Mouse (Mus musculus): ENCODE results near the gene Ralgapa2. TPM values are rescaled to one million over a fixed set of nuclear protein-coding genes. Genes with fewer than 3 reads are reported as not detected.

The Ralgapa2 gene
- polyA plus RNA-seq, 1 experiment from 2014 or later, result 6.5 TPM

DNA sequence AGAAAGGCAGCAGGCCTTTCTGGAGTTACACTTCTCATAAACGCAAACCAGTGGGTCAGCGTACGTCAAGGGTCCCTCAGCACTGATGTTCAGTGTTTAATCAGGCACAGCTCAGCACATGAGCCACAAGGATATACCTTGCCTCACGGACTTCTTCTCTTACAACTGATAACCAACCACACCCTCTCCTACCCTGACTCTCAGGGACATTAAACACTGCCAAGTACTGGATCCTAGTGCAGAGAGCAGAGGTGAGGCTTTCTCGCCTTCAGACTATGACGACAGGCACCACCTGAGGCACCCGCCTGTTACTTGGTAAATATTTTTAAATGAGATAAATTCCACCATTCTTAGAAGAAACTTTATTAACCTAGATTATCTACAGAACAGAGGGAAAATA is 85.8 kb downstream of the Ralgapa2 start:
- Histone ChIP-seq H3K4me1 (no peaks in the 10 kb centered on the region), H3K4me3 (no peak overlapping the region), H3K36me3 (peaks cover 35% of the 10 kb centered on the region), H3K4me2 (no peak overlapping the region), H3K27ac (replicated peaks) (no peak overlapping the region), H3K9me3 (no peaks in the 10 kb centered on the region), H3K27me3 (replicated peaks) (no peaks in the 10 kb centered on the region), H3K9ac (no peak overlapping the region)
- WGBS, result 76% methylated on average over 7 of the region's 7 CpGs
- no peak for ATAC-seq (ENCODE audit: extremely low read depth, insufficient number of reproducible peaks, low FRiP score, low TSS enrichment)

DNA sequence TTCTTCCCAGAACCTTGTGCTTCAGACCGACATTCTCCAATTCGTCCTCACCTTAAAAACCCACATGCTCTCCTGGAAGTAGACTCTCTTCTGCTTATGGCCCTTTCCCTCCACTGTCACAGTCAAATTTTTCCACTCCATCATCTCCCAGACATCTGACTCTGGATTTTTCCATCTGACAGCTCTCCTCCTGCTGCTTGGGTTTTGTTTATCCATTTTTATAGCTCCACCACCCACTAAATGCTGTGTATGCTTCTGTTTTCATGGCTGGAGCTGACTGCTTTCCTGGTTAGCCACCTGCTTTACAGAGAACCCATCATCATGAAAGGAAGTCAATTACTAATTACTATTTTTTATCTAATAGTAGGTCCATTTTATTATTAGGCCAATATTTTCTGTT is 86.9 kb downstream of the Ralgapa2 start:
- Histone ChIP-seq H3K27me3 (replicated peaks) (no peaks in the 10 kb centered on the region), H3K9me3 (no peaks in the 10 kb centered on the region), H3K4me3 (no peak overlapping the region), H3K4me2 (no peak overlapping the region), H3K27ac (replicated peaks) (no peak overlapping the region), H3K4me1 (no peaks in the 10 kb centered on the region), H3K9ac (no peak overlapping the region), H3K36me3 (peaks cover 34% of the 10 kb centered on the region)
- WGBS, result 66% methylated on average over 2 of the region's 2 CpGs
- no peak for ATAC-seq (ENCODE audit: extremely low read depth, insufficient number of reproducible peaks, low FRiP score, low TSS enrichment)

DNA sequence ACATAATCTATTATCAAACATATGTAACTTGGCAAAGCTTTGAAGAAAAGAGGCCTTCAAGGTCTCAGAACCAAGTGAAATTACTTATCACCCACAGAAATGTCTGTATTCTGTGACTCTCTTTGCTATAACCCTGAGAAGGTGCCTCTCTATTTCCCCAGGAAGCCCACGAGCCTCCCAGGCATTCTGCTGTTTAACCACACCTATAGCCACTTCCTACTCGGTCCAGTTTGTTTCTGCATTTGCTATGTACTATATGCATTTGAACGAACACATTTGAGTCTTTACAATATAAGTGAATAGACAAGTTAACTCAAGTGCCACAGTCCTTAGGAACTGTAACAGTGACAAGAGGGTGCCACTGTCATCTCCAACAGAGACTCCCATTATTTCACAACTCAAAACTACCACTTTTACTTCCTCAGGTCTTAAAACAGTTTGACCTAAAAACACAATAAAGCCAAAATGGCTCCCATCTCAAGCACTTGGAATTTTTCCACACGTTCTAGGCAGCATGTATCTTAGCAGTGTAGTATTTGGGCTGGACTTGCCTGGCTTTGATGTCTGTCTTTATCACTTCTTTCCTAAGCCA is 88.3 kb downstream of the Ralgapa2 start:
- Histone ChIP-seq H3K4me3 (no peak overlapping the region), H3K9me3 (no peaks in the 10 kb centered on the region), H3K4me2 (no peak overlapping the region), H3K9ac (no peak overlapping the region), H3K27ac (replicated peaks) (no peak overlapping the region), H3K36me3 (peaks cover 20% of the 10 kb centered on the region), H3K27me3 (replicated peaks) (no peaks in the 10 kb centered on the region), H3K4me1 (no peaks in the 10 kb centered on the region)
- WGBS, result 69% methylated on average over 4 of the region's 4 CpGs
- no peak for ATAC-seq (ENCODE audit: extremely low read depth, insufficient number of reproducible peaks, low FRiP score, low TSS enrichment)

DNA sequence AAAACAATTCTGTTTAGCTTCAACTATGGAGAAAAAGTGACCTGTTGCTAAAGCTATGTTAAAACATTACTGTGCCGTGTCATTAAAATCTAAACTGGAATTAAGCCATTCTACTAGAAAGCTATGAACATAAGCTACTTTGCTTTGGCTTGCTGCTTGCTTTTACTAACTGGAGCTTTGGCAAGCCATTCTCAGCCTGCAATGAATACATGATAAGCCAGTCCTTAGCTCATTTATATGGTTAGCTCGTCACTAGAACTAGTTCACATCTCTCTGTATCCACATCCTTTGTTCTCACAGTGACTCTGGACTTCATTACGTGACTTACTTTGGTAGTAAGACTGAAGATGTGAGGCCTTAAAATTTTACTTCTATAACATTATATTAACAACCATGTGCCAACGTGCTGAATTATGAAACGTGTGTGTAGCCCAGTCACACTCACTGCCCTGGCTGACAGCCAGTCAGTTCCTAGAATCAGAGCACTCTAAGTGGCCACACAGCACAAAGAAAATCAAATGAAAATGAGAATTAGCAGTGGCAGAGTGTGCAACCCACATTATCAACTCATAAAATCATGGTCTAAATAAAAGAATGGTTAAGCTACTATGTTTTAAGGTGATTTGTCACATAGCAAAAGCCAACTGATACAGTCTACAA is 89.0 kb downstream of the Ralgapa2 start:
- ATAC-seq (ENCODE audit: extremely low read depth, insufficient number of reproducible peaks, low FRiP score, low TSS enrichment), result no peak
- H3K36me3 ChIP-seq, result peaks cover 21% of the 10 kb centered on the region
- WGBS, result 75% methylated on average over 5 of the region's 5 CpGs
- H3K4me1 ChIP-seq, result no peaks in the 10 kb centered on the region
- no peak overlapping the region for H3K4me3 ChIP-seq
- no peak overlapping the region for H3K4me2 ChIP-seq
- H3K9ac ChIP-seq, result no peak overlapping the region
- no peak overlapping the region for H3K27ac ChIP-seq (replicated peaks)
- H3K27me3 ChIP-seq (replicated peaks), result no peaks in the 10 kb centered on the region
- H3K9me3 ChIP-seq, result no peaks in the 10 kb centered on the region

DNA sequence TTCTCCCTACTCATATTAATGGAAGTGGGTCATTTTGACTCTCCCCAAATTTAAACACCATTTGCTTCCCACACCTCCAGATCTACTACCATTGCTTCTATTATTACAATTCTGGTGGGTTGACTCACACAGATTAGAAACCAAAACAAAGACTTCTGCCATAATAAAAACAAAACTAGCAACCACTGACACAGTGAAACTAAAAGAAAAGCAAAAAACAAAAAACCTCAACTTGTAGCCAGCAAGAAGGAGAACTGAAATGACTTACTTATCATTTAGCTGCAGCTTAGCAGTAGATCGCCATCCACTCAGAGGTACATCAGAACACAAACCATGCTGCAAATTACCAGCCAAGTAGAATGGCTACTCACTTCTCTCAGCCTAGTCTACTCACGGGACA is 95.9 kb downstream of the Ralgapa2 start:
- no peak for ATAC-seq (ENCODE audit: extremely low read depth, insufficient number of reproducible peaks, low FRiP score, low TSS enrichment)
- no peak overlapping the region for H3K9ac ChIP-seq
- no peaks in the 10 kb centered on the region for H3K27me3 ChIP-seq (replicated peaks)
- no peaks in the 10 kb centered on the region for H3K9me3 ChIP-seq
- no peak overlapping the region for H3K4me2 ChIP-seq
- no peak overlapping the region for H3K4me3 ChIP-seq
- H3K36me3 ChIP-seq, result peaks cover 7% of the 10 kb centered on the region
- no peak overlapping the region for H3K27ac ChIP-seq (replicated peaks)
- peaks cover 17% of the 10 kb centered on the region for H3K4me1 ChIP-seq
- WGBS, result 84% methylated on average over 2 of the region's 2 CpGs

DNA sequence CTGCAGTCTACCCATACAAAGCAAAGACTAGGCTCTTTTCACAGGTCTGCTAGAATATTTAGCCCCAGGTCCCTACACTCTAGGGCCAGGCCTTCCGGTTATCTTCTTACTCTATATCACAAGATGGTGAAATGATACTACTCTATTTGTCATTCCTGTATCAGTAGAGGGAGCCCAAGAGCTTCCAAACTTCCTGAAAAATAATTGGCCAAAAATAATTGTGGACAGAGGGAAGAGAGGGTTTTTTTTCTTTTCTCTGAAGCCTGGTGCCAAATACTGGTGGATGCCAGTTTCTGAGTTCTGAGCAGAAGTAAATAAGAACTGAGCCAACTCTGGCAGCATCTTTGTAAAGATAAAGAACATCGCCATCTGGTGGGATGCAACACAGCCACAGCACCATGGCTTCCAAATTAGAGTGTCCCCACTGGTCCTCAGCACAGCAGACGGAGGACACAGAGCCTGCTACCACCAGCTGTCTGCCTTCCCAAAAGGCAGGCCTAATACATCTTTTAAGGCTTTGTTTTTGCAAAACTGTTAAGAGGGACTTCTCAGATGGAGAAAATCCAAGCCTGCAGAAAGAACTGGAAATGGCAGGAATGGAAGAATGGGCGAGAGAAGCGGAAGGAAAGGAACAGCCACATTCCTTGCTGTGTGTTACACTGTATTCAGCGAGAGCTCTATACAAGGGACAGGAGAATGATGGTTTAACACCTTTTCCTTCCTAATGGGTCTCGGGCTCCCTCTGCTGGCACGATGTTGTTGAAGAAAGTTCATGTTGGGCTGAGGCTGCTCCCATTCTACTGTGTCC is 97.5 kb downstream of the Ralgapa2 start:
- no peak overlapping the region for H3K9ac ChIP-seq
- H3K36me3 ChIP-seq, result peaks cover 8% of the 10 kb centered on the region
- no peak overlapping the region for H3K27ac ChIP-seq (replicated peaks)
- H3K27me3 ChIP-seq (replicated peaks), result no peaks in the 10 kb centered on the region
- no peak overlapping the region for H3K4me3 ChIP-seq
- H3K4me2 ChIP-seq, result no peak overlapping the region
- WGBS, result 35% methylated on average over 8 of the region's 8 CpGs
- ATAC-seq (ENCODE audit: extremely low read depth, insufficient number of reproducible peaks, low FRiP score, low TSS enrichment), result no peak
- no peaks in the 10 kb centered on the region for H3K9me3 ChIP-seq
- peaks cover 17% of the 10 kb centered on the region for H3K4me1 ChIP-seq

DNA sequence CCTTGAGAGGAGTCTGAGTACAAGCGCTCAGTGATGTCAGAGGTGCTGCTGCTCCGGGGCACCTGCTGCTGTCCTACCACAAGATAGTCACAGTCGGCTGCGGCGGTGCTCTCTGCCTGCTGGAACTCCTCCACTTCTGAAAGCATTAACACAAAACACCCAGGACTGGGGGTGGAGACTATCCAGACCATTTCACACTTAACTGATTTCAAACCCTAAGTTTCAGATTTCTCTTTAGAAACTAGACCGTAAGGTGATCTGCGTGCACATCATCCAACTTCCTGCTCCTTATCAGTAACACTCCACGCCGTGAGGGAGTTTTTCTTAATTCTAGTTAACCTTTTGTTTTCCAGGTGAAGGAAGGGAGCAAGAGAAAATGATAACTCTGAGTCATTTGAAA is 99.4 kb downstream of the Ralgapa2 start:
- WGBS, result 31% methylated on average over 9 of the region's 9 CpGs
- no peak overlapping the region for H3K4me3 ChIP-seq

DNA sequence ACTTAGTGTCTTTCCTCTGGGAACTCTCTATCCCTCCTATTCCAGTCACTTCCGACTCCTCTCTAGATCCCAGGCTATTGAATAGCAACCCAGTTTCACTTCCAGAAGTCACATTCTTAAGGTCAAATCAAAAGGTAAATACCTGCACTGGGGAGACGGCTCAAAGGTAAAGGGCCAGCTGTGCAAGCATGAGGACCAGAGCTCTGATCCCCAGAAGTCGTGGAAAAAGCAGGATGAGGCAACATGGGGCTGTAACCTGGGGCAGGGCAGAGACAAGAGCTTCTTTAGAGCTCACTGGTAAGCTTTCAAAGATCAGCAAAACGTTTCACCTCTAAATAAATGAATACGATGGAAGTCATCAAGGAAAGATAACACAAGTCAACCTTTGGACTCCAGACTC is 100.2 kb downstream of the Ralgapa2 start:
- 70% methylated on average over 5 of the region's 5 CpGs for WGBS
- no peak overlapping the region for H3K27ac ChIP-seq (replicated peaks)

More for the DNA sequence above, 99.4 kb downstream of the Ralgapa2 start:
- no peak overlapping the region for H3K27ac ChIP-seq (replicated peaks)
- H3K4me1 ChIP-seq, result peaks cover 17% of the 10 kb centered on the region
- H3K9ac ChIP-seq, result no peak overlapping the region
- H3K4me2 ChIP-seq, result no peak overlapping the region
- no peaks in the 10 kb centered on the region for H3K27me3 ChIP-seq (replicated peaks)
- ATAC-seq (ENCODE audit: extremely low read depth, insufficient number of reproducible peaks, low FRiP score, low TSS enrichment), result no peak
- H3K36me3 ChIP-seq, result peaks cover 10% of the 10 kb centered on the region
- no peaks in the 10 kb centered on the region for H3K9me3 ChIP-seq

DNA sequence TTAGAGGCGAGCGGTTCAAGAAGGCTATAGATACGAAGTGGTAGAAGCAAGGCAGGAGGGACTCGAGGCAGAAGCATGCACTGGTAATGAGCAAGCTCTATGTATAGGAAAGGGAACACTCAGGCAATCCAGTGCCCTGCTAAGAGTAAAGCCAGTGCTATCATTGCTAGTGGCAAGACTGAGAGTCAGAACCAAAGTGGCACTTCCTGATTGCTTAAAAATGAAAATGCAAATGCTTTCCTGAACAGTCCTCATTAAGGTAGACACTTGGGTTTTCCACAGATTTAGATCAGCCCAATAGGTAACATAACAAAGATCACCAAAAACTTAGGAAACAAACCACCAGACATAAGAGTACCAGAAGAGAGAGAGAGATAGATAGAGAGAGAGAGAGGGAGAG is 105.1 kb downstream of the Ralgapa2 start:
- no peak for ATAC-seq (ENCODE audit: extremely low read depth, insufficient number of reproducible peaks, low FRiP score, low TSS enrichment)
- H3K4me2 ChIP-seq, result no peak overlapping the region
- 0 out of 2 replicates have a peak, but pooled peaks cover 7% of the 10 kb centered on the region for H3K4me1 ChIP-seq
- no peak overlapping the region for H3K4me3 ChIP-seq
- peaks cover 26% of the 10 kb centered on the region for H3K36me3 ChIP-seq
- WGBS, result 90% methylated on average over 4 of the region's 4 CpGs
- no peak overlapping the region for H3K27ac ChIP-seq (replicated peaks)
- H3K9me3 ChIP-seq, result no peaks in the 10 kb centered on the region
- H3K9ac ChIP-seq, result no peak overlapping the region
- H3K27me3 ChIP-seq (replicated peaks), result no peaks in the 10 kb centered on the region

More for the DNA sequence above, 100.2 kb downstream of the Ralgapa2 start:
- no peak overlapping the region for H3K4me3 ChIP-seq
- peaks cover 10% of the 10 kb centered on the region for H3K36me3 ChIP-seq
- ATAC-seq (ENCODE audit: extremely low read depth, insufficient number of reproducible peaks, low FRiP score, low TSS enrichment), result no peak
- H3K27me3 ChIP-seq (replicated peaks), result no peaks in the 10 kb centered on the region
- H3K4me2 ChIP-seq, result no peak overlapping the region
- H3K4me1 ChIP-seq, result peaks cover 17% of the 10 kb centered on the region
- no peaks in the 10 kb centered on the region for H3K9me3 ChIP-seq
- H3K9ac ChIP-seq, result no peak overlapping the region

DNA sequence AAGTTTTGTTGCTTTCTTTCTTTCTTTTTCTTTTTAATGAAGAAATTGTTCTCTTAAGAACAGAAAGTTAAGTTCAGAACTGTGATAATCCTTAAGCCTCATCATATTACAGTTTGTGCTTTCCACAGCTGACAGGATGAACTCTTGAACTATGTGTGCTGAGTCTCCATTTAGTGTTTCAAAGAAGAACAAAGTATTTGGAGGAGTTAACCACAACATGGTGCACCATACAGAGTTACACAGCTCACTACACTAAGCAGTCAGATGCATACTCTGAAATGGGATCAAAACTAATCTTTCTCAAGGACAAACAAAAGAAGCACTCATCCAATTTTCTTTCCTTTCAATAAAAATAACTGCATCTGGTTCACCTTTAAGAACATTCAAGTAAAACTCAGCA is 110.6 kb downstream of the Ralgapa2 start:
- no peak overlapping the region for H3K4me2 ChIP-seq
- no peak overlapping the region for H3K9ac ChIP-seq
- H3K27ac ChIP-seq (replicated peaks), result no peak overlapping the region
- H3K4me3 ChIP-seq, result no peak overlapping the region
- H3K9me3 ChIP-seq, result no peaks in the 10 kb centered on the region
- no peaks in the 10 kb centered on the region for H3K27me3 ChIP-seq (replicated peaks)
- peaks cover 23% of the 10 kb centered on the region for H3K36me3 ChIP-seq
- 0 out of 2 replicates have a peak, but pooled peaks cover 7% of the 10 kb centered on the region for H3K4me1 ChIP-seq
- ATAC-seq (ENCODE audit: extremely low read depth, insufficient number of reproducible peaks, low FRiP score, low TSS enrichment), result no peak

DNA sequence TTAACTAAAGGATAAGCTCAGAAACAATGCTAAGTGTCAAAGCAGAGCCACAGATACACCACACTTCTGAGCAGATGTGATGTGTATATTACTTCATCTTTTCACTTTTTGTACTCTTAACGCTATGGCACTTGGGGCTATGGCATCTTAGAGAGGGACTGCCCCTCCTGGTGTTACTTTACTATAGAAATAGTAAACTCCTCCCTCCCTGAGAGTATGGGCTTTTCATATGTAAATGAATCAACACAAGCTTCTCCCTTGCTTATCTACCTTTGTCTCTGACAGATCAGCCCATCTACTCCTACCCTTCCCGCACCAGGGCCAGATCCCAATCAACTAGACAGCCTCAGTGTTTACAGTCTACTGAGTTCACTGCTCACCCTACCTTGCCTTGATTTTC is 111.4 kb downstream of the Ralgapa2 start:
- Histone ChIP-seq H3K4me3 (no peak overlapping the region), H3K9me3 (no peaks in the 10 kb centered on the region), H3K4me1 (0 out of 2 replicates have a peak, but pooled peaks cover 2% of the 10 kb centered on the region), H3K9ac (no peak overlapping the region), H3K27me3 (replicated peaks) (no peaks in the 10 kb centered on the region), H3K27ac (replicated peaks) (no peak overlapping the region), H3K36me3 (peaks cover 23% of the 10 kb centered on the region), H3K4me2 (no peak overlapping the region)
- ATAC-seq (ENCODE audit: extremely low read depth, insufficient number of reproducible peaks, low FRiP score, low TSS enrichment), result no peak
- 60% methylated on average over 2 of the region's 2 CpGs for WGBS
